Mouse (Mus musculus) heart, postnatal 4 days (tissue): ENCODE data around the gene Mgat1. TPM values are rescaled to one million over a fixed set of nuclear protein-coding genes. Genes with fewer than 3 reads are reported as not detected.

ENCODE experiments used
- DNase-seq: peaks from one replicate; pipeline ENCODE4 v3.0.0; 2021
- total RNA-seq, 2 experiments: library from RNA; stranded (reverse); gene quantifications; 2 replicates each; pipeline ENCODE4 v1.2.3; 2021

Gene Mgat1
- total RNA-seq, 2 experiments from 2014 or later = 71.2 to 76.7 TPM

DNA sequence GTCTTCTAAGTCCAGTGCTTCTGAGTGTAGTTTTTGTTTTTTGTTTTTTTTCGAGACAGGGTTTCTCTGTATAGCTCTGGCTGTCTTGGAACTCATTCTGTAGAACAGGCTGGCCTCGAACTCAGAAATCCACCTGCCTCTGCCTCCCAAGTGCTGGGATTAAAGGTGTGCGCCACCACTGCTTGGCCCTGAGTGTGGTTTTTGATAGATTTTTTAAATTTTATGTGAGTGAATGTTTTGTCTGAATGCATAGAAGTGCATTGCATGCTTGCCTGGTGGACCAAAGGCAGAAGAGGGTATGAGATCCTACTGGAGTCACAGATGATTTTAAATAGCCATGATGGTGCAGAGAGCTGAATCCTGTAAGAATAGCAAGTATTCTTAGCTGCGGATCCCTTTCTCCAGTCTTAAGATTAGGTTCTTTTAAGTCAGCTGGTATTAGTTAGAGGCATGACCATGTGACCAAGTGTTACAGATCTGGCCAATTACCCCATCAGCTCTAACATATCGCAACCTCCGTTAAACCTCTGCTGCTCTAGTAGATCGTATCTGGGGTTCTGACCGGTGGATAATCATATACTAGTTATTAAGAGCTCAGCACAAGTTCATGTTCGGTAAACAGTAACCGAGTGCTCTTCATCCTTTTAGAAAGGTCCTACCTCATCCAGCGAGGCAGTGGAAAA is 906 bp upstream of the Mgat1 start:
- no peak for DNase-seq

DNA sequence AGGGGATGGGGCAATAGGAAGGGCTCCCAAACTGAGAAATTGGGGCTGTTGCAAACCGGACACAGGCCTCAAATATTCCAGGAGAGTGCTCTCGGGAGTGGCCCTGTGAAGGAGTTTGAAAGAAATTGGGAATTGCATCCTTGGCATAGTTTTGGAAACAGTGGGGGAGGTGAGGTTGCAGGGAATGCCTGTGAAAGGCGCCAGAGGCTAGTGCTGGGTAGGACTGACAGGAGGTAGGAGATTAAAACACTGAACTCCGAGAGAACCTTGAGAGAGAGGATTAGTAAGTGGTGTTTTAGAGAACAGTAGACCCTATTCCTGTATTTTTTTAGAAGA is 572 bp downstream of the Mgat1 start:
- no peak for DNase-seq

DNA sequence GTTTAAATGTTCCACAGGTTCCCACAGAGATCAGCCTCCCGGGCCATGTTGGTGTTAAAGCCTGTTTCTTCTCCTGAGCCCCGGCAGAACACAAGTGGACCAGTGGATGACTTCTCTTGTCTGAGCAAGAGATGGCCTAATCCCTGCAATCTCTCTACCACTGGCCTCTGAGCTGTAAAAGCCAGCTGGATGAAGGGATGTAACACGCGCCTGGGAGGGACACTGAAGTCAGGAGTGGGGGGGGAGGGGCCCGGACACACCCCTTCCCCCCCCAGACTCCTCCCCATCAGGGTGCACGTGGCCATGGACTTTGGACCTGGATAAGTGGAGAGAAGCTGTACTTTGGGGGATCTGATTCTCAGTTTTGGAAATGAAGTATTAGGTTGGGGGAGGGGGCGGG is 1.2 kb downstream of the Mgat1 start:
- DNase-seq = no peak

DNA sequence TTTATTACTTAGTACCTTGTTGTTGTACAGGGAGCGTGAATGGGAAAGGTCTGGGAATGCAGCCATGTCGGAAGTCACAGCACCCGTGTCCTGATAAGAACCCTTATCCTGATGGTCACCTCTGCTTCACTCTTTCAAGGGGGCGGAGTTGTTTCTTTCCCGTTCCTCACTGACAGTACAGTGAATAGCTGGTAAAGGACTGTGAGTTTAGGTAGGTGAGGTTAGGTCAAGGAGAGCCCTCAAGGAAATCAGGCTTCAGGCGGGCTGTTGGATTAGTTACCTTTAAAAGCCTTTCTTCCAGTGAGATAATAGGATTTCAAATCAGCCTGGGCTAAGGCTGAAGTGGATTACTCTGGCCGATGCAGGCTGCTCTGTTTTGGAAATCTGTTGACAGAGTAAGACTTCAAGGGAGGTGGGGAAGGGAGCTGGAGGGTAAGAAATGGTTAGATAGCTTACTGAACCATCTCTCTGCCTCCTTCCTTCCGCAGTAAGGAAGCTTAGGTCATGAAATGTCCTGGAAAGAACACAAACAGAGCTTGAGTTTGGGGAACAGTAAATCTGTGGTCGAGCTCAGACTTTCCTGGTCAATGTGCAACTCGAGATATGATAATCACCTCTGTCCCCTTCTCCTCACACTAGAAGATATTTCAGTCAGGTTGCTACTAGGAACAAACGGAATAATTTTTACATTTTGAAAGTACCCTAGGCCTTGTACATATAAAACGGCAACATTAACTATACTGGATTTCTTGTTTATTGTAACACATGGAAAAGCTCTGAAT is 1.8 kb downstream of the Mgat1 start:
- no peak for DNase-seq

DNA sequence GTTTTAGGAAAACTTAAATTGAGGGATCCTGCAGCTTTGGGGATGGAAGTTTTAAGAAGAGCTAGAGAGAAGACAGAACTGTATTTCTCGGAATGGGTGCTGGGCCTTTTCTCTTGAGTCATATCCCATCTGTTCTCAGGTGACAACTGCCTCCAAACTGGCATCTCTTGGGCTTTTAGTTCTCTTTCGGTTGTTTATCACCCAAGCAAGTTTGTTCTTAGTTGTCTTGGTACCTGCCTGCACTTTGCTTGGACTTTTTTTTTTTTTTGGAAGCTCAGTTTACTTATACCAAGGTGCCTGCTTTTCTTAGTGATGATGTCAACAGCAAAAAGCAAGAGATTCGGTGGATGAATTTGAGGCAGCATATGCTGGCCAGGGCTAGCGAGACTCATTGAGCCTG is 2.5 kb downstream of the Mgat1 start:
- DNase-seq = no peak

DNA sequence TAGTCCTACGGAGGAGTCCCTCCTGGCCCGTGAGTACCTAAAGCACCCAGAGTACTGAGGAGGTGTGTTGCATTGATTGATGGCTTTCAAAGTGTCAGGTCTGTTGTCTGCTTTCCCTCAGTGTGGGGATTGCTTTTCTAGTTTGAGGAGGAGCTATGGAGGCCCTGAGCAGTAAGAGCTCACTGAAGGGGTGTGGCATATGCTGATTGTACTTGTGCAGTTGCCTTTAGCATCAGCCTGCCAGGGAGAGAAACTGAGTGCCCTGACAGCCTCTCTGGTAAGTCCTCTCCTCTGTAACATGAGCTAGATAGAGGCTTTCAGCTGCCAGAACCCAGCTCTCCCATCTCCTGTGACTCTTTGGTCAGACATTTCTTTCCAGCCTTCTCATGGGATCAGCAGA is 3.3 kb downstream of the Mgat1 start:
- no peak for DNase-seq

DNA sequence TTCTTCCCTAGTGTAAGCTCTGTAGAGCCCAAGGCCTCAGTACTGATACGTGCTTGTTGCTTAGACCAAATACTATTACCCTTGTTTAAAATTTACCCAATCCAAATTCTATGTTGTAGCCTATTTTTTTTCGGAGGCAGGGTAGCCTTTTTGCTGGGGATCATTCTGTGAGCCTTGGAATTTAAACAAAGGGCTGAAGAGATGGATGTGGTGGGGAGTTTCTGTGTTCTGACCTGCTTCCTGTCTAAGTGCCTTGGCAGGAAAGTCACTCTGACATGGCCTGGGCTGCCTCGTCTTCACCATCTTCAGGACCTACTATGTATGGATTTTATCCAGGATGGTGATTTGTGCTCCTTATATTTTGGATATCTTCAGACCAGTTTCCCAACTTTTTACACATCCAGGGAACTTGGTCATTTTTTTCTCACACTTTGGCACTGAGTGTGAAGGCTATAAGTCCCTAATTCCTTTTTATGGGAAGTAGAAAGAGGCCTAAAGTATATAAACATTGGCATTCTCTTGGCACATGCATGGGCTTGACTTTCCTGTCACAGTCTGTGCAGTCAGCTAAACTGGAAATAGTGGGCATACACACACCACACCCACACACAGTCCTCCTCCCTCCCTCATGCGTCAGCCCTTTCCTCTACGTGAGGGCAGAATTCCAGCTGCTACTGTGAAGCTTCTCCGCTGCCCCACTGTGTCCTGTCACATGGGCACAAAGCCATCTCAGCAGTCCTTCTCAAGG is 4.4 kb downstream of the Mgat1 start:
- peak; percentile 66 for DNase-seq

DNA sequence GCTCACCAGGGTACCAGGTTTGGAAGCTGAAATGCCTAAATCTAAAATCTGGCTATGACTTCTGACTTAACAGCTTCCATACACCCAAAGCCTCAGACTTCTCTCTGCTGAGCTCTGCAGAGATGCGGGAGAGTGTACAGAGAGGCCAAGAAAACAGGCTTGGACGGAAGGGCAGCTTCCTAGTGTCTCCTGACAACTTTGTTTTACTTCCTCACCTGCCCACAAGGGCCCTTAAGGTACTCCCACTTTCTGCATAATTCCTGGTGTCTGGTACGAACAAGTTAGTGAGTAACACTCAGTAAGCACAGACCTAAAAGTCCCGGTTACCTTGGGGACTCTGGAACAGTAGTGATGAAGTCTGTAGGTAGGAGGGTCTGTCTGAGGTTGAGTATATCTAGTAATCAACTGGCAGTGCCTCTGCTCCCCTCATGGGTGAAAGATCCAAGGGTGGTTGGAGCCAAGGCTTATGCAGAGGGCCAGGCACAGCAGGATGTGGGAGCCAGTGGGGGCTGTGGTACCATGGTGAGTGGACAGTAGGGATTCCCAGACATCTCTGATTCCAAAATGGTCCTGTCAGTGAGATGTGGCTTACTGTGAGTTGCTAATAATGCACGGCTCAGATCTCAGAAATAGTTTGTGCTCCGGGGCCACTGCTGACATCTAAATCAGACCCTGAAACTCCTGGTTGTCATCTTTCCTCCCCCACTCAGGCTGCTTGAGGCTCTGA is 5.1 kb downstream of the Mgat1 start:
- DNase-seq = no peak

DNA sequence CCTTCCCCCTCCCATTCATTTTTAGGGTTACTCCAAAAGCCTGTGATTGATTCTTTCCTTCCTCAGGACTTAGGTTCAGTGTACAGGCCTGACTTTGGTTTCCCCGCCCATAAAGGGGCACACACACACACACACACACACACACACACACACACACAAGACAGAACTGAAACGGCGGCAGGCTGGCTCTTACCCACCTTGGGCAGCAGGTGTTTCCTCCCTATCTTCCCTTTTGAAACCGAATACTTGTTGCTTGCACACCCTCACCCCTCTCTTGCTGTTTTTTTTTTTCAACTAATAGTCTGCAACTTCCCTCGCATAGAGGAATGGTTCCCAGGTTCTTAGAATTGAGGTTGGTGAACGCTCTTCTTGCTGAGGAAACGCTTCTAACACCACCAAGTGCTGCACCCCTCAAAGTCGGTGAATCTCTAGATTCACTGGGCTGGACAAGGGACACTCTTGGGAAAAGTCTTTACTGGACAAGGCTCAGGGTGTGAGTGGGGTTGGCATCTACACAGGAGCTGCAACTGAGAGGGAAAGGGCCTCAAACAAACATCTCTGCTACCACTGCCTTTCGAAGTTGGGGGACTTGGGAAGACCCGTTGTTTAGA is 5.9 kb downstream of the Mgat1 start:
- DNase-seq = no peak

DNA sequence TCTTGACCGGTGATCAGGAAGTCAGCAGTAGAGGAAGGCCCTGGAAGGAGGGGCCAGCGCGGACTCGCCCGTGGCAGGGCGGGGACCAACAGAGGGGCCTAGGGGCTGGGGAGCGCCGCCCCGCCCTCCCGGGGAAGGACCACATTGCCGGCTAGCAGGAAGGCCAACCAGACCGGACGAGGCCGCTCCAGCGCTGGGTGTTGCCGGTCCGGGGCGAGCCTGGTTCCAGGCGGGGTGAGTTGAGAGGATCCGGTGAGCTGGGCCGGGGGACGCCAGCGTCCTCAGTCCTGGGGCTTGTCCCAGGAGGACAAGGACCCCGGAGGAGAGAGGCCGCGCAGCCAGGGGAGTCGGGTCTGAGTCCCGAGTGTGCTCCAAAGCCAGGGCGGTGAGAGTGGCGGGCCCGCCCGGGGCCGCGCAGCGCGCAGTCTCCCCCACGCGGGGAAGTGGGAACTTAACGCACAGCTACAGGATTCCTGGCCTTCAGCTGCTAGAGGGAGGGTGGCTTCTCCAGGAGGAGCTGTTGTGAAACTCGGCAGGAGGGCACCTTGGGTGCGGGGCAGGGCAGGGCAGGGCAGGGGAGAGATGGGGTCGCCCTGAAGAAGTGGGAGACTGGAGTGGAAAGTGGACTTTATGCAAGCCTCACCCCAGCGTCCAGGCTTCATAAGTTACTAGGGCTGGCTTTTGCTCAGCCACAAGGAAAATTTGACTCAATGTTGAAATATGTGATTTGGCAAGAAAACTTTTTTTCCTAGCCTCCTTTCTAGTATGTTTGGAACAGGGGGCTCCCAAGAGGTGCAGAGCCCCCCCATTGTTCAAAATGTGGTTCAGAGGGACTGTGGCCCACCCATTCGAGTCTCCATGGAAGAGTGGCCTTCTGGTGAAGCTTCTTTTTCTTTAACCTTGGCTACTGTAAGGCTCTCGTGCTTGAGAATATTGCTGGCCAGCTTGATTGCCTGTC is 6.7 kb downstream of the Mgat1 start:
- DNase-seq = peak; percentile 92

DNA sequence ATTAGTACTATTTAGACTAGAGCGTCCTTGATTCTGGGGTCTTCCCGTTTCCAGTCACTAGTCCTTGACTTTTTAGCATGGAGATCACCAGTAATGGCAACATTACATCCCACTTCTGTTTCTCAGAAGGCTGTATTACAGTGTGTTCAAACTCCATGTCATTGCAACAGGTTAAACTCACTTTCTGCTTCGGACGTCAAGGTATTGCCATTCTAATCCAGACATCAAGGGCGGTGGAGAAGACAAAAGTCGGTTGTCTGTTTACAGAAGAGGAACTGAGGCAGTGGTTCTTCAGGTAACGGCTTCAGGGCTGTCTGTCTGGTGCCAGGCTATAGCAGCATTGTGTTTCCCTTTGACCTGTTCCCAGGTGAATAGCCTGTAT is 7.4 kb downstream of the Mgat1 start:
- DNase-seq = no peak

DNA sequence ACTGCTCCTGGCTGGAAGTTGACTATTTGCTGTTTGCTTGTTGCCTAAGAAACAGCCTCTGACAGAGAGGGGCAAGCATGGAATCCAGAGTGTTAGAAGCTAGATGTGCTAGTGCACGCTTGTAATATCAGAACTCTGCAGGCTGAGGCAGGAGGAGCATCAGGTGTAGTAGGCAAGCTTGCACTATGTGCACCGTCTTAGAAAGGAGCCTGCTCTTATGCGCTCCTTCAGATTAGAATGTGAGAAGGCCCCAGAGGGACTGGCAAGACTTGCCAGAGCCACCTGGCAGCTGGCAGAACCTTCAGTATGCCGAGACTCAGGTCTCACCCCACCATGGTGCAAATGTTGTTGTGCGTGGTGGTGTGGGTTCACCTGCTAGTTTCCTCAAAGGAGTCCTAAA is 8.1 kb downstream of the Mgat1 start:
- DNase-seq = no peak

DNA sequence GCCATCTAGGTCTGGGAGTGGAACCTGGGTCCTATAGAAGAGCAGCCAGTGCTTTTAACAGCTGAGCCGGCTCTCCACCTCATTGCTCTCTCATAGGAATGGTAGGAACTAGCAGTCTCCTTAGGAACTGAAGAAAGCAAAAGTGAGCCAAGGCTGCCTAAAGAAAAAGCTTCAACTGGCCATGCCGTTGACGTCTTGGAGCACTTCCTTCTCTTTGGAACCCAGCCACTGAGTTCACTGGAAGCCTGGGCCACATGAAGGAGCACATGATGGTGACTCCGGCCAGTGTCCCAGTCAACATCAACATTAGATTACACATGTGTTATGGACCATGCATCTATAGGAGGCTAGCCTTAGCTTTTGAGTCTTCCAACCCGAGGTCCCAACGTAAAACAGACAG is 9.0 kb downstream of the Mgat1 start:
- no peak for DNase-seq

DNA sequence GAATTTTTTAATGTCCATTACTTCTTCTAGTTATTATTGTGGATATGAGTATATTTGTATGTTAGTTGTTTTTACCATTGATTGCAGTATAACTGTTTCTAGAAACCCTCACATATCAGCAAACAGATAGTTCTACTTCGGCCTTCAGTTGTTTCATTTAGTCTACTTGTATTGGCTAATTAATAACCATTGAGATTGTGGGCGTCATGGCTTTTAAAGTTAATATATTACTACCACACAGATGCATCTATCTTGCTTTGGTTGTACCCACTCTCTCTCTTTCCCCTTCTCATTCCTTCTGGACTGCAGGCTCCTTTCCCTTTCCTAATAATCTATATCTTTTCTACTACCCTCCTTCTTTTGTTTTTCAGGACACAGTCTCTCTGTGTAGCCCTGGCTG is 15.3 kb downstream of the Mgat1 start:
- DNase-seq = no peak

DNA sequence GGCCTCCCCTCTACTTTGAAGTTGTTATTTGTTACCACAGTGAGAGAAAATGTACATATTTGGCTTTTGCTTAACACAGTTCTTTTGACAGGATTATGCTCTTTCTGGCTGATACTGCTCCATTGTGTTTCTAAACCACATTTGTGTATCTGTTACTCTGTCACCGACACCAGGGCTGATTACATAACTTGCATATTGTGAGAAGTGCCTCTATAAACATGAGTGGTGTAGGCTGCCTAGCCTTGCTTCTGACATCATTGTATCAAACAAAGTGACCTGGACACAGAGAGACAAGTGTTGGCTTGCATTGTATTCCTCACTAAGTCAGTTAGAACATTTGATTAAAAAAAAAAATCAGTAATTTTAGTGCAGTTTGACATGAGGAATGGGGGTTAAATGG is 15.8 kb downstream of the Mgat1 start:
- DNase-seq = no peak

DNA sequence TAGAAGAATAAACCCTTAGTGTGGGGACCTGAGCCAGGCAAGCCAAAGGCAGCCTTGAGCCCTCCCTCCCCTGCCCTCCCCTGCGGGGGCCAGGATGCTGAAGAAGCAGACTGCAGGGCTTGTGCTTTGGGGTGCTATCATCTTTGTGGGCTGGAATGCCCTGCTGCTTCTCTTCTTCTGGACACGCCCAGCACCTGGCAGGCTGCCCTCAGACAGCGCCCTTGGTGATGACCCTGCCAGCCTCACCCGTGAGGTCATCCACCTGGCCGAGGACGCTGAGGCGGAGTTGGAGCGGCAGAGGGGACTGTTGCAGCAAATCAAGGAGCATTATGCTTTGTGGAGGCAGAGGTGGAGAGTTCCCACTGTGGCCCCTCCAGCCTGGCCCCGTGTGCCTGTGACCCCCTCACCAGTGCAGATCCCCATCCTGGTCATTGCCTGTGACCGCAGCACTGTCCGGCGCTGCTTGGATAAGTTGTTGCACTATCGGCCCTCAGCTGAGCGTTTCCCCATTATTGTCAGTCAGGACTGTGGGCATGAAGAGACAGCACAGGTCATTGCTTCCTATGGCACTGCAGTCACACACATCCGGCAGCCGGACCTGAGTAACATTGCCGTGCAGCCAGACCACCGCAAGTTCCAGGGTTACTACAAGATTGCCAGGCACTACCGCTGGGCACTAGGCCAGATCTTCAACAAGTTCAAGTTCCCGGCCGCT is 16.8 kb downstream of the Mgat1 start:
- peak; percentile 86 for DNase-seq

DNA sequence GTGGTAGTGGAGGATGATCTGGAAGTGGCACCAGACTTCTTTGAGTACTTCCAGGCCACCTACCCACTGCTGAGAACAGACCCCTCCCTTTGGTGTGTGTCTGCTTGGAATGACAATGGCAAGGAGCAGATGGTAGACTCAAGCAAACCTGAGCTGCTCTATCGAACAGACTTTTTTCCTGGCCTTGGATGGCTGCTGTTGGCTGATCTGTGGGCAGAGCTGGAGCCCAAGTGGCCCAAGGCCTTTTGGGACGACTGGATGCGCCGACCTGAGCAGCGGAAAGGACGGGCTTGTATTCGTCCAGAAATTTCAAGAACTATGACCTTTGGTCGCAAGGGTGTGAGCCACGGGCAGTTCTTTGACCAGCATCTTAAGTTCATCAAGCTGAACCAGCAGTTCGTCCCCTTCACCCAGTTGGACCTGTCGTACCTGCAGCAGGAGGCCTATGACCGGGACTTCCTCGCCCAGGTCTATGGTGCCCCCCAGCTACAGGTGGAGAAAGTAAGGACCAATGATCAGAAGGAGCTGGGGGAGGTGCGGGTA is 17.4 kb downstream of the Mgat1 start:
- DNase-seq = no peak

DNA sequence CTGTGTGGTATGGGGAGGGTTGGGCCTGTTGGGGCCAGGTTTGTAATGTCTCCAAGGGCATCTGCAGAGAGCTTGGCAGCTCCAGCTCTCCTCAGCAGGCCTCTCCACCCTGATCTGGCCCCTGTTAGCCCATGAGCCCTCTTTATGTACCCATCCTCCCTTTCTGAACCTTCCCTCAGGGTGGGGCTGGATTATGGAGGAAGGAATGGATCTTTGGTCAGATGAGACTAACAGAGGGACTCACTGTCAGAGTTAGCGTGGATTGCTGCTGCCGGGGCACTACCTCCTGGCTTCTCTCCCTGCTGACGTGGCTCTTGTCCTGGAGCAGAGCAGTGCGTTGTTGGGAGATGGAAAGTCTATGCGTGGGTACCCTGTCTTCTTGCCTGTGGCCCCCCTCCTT is 18.3 kb downstream of the Mgat1 start:
- no peak for DNase-seq

DNA sequence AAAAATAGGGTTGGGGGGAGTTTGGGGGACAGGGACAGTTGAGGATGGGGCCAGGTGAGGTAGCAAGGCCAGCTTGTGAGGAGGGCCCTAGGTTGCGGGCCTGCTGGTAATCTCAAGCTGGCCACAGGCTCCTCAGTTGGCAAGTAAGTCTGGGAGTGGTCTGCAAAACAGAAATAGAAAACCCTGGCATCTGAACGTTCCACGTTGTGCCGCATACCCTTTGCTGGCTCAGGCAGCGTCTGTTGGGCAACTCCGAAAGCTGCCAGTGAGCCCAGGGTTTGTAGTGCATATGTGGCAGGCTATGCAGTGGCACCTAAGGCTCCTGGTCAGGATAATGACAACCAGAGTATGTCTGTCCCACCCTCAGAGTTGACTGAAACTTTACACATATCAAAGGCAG is 19.2 kb downstream of the Mgat1 start:
- no peak for DNase-seq

DNA sequence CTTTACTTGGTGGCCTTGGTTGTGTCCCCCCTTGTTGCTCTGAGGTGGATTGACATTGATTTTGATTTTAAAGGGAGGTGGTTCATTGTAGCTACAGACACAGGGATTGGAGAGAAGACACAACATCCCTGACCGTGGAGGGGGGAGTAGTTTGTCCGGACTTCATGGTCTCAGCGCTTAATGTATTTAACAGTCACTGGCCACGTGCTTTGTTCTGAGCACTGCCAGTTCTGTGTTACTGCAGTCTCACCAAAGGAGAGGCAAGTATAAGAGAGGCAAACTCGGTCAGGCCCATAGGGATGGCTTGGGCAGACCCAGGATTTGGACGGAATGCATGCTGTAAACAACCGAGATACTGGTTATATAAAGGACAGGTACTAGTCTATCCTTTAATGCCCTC is 20.1 kb downstream of the Mgat1 start:
- no peak for DNase-seq

DNA sequence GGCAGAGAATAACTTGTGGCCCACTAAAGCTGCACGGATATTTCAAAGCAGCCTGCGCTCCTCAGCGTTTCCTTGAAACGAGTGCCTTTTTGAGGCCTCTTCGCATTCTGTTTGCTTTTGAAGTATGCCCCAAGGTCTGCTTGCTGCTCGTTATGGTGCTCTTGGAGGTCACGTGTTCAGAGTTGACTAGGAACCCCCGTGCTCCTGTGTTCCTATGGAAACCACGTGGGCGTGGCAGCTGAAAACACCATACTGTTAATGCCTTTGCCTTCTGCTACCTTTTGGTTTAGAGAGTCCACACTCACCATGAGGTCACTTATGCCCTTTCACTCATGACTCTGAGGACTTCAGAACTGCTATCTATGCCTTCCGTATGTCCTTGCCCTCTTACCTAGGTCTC is 20.6 kb downstream of the Mgat1 start:
- no peak for DNase-seq
